Mouse (Mus musculus) bone marrow, adult 2 months (tissue): ENCODE results near the gene Psmf1.

ENCODE experiments used
- CTCF ChIP-seq: fragments of 200-500 bp; IDR thresholded peaks from 2 replicates; pipeline ENCODE4 v1.5.1; 2011; ENCODE audit warnings: low read length, control low read depth; ENCODE audit not compliant: control insufficient read depth, insufficient read depth
- POLR2A ChIP-seq: fragments of 200-500 bp; IDR thresholded peaks from 2 replicates; pipeline ENCODE4 v1.6.1; 2011; ENCODE audit warnings: low read depth, mild to moderate bottlenecking, control low read depth, low read length, borderline replicate concordance; ENCODE audit not compliant: control insufficient read depth

DNA sequence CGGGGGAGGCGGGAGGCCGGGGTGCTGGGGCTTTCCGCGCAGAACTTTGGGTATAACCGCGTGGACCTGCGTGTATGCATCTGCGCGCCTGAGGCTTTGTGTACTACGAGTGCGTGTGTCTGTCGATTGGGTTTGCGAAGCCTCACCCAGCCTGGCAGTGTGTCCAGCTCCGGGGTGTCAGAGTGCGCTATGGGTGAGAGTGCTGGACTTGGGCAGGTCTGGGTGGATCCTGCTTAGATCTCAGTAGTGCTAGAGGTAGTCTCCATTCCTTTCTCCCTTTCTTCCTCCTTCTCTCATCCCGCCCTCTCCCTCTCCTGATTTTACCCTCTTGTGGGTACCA, 41.2 kb downstream of the Psmf1 start:
- TF ChIP-seq POLR2A = no peak
- TF ChIP-seq CTCF = no peak
